Mouse (Mus musculus) limb, embryonic 13.5 days (tissue): ENCODE data around the gene Dnajc7. TPM values are rescaled to one million over a fixed set of nuclear protein-coding genes. Genes with fewer than 3 reads are reported as not detected.
"Not testable (repeated sequence)": the region's sequence is repeated elsewhere in the genome, so short reads cannot be mapped to it uniquely, and the experiment has no call there.

Experiments used
- ATAC-seq: fragments of 200-750 bp; cut with Nextera tagmentation; 2 replicates; pipeline ENCODE4 v1.8.0; 2017; ENCODE audit warnings: low read depth, moderate number of reproducible peaks, moderate TSS enrichment; ENCODE audit not compliant: low FRiP score
- H3K27ac ChIP-seq: fragments of 300-500 bp; sonication (generic); 2 replicates; pipeline ENCODE4 v1.5.1; 2015; ENCODE audit warnings: inconsistent platforms, mild to moderate bottlenecking, moderate library complexity
- H3K27me3 ChIP-seq: fragments of 300-500 bp; sonication (generic); 2 replicates; pipeline ENCODE4 v1.6.1; 2015; ENCODE audit warnings: mild to moderate bottlenecking, inconsistent platforms
- H3K36me3 ChIP-seq: fragments of 300-500 bp; sonication (generic); 2 replicates; pipeline ENCODE4 v1.6.1; 2015; ENCODE audit warnings: inconsistent platforms, mild to moderate bottlenecking, moderate library complexity
- H3K4me1 ChIP-seq: fragments of 300-500 bp; sonication (generic); 2 replicates; pipeline ENCODE4 v1.6.1; 2015; ENCODE audit warnings: inconsistent platforms
- H3K4me2 ChIP-seq: fragments of 300-500 bp; sonication (generic); replicated peaks from 2 replicates; pipeline ENCODE4 v1.6.1; 2015; ENCODE audit warnings: inconsistent platforms, mild to moderate bottlenecking, moderate library complexity
- H3K4me3 ChIP-seq: fragments of 300-500 bp; sonication (generic); 2 replicates; pipeline ENCODE4 v1.5.1; 2015; ENCODE audit warnings: moderate library complexity, mild to moderate bottlenecking, inconsistent platforms
- H3K9ac ChIP-seq: fragments of 300-500 bp; sonication (generic); 2 replicates; pipeline ENCODE4 v1.6.1; 2015; ENCODE audit warnings: mild to moderate bottlenecking, inconsistent platforms
- H3K9me3 ChIP-seq: fragments of 300-500 bp; sonication (generic); 2 replicates; pipeline ENCODE4 v1.6.1; 2016; ENCODE audit warnings: inconsistent platforms
- WGBS: fragments of 180-500 bp; shearing (Covaris S2); methylation state at CpG from one replicate; pipeline ENCODE4 v1.1.7; 2015; 5-methylcytosine and 5-hydroxymethylcytosine counted together
- polyA plus RNA-seq: library from polyadenylated mRNA; unstranded; fragments of >200 nt; fragmentation: Nextera tagmentation; extraction: Ambion mirVana; gene quantifications from 2 replicates; pipeline ENCODE4 v1.2.1, GENCODE M21; 2015

Gene Dnajc7
- 280 and 283 TPM in 2 replicates for polyA plus RNA-seq

GRCm38 (mm10) chr11:100619982-100620381 is at the start of gene Dnajc7:
Dnajc7 (minus strand) TSS chr11:100620168.
- H3K36me3 ChIP-seq: peaks cover 12% of the 10 kb centered on the region

DNA sequence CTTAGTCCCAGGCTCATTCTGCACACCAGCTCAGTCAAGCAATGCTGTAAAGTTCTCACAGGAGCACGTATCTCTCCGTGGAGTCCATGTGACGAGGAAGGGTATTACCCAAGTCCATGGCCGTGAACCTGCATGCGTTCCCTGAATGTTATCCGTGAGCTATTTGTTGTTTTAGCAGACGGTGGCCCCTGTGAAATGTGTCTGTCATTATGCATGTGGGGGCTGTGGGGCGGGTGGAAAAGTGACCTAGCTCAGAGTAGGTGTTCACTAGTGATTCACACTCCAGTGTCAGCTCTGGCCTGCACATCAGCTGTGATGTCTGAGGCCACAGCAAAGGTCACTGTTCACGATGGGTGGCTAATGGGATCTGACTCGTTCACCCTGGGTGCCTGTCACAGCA is 39.8 kb upstream of the Dnajc7 start:
- 60% methylated on average over 10 of the region's 10 CpGs for WGBS
- ATAC-seq: no peak
- H3K27me3 ChIP-seq: no peaks in the 10 kb centered on the region
- no peaks in the 10 kb centered on the region for H3K9me3 ChIP-seq
- H3K36me3 ChIP-seq: no peaks in the 10 kb centered on the region
- no peak overlapping the region for H3K4me3 ChIP-seq
- H3K4me2 ChIP-seq: no peak overlapping the region
- H3K4me1 ChIP-seq: peaks cover 6% of the 10 kb centered on the region
- H3K27ac ChIP-seq: no peak overlapping the region
- H3K9ac ChIP-seq: no peak overlapping the region

More at GRCm38 (mm10) chr11:100619982-100620381, at the start of gene Dnajc7:
- Histone ChIP-seq H3K9me3 (no peaks in the 10 kb centered on the region), H3K9ac (peak within 1 kb of the TSS; percentile 92), H3K4me1 (peaks cover 32% of the 10 kb centered on the region), H3K27me3 (no peaks in the 10 kb centered on the region), H3K4me3 (peak within 1 kb of the TSS; percentile 95), H3K4me2 (peak within 1 kb of the TSS; percentile 86), H3K27ac (peak within 1 kb of the TSS; percentile 95)
- no peak for ATAC-seq
- whole genome bisulfite sequencing: 3% methylated on average over 11 of the region's 11 CpGs

- no peak overlapping the region for H3K27ac ChIP-seq
- H3K4me1 ChIP-seq: peaks cover 7% of the 10 kb centered on the region
- WGBS: 11% methylated on average over 6 of the region's 6 CpGs
- no peak overlapping the region for H3K4me3 ChIP-seq
- 0 out of 2 replicates have a peak, but pooled peaks have one; percentile 15 for ATAC-seq
- no peak overlapping the region for H3K4me2 ChIP-seq
- no peaks in the 10 kb centered on the region for H3K9me3 ChIP-seq
- H3K27me3 ChIP-seq: peaks cover 8% of the 10 kb centered on the region
- H3K36me3 ChIP-seq: no peaks in the 10 kb centered on the region
- 0 out of 2 replicates have a peak overlapping the region, but pooled peaks have one; percentile 8 for H3K9ac ChIP-seq
These were observed 36.5 kb upstream of the Dnajc7 start for GRCm38 (mm10) chr11:100656458-100656857.

DNA sequence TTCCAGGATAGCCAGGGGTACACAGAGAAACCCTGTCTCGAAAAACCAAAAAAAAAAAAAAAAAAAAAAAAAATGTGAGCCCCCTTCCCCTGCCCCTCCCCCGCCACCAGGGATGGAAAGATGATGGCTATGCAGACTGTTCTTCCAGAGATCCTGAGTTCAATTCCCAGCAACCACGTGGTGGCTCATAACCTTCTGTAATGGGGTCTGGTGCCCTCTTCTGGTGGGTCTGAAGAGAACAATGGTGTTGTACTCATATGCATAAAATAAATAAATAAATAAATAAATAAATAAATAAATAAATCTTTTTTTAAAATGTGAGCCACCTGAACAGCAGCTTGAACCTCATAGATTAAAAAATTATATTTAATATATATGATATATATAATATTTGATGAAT is 35.6 kb upstream of the Dnajc7 start:
- 59% methylated on average over 3 of the region's 3 CpGs for WGBS
- H3K4me1 ChIP-seq: not testable (repeated sequence)

GRCm38 (mm10) chr11:100651748-100652147 is 31.8 kb upstream of the Dnajc7 start:
- H3K4me1 ChIP-seq: peaks cover 10% of the 10 kb centered on the region
- ATAC-seq: no peak
- 35% methylated on average over 3 of the region's 3 CpGs for WGBS
- no peak overlapping the region for H3K4me2 ChIP-seq
- no peak overlapping the region for H3K27ac ChIP-seq
- peaks cover 44% of the 10 kb centered on the region for H3K27me3 ChIP-seq
- no peaks in the 10 kb centered on the region for H3K36me3 ChIP-seq
- no peak overlapping the region; the same call in 1 of the 2 replicates for H3K9ac ChIP-seq
- H3K9me3 ChIP-seq: no peaks in the 10 kb centered on the region
- H3K4me3 ChIP-seq: no peak overlapping the region

More for the DNA sequence above, 35.6 kb upstream of the Dnajc7 start:
- not testable (repeated sequence) for H3K4me3 ChIP-seq, H3K9me3 ChIP-seq, H3K36me3 ChIP-seq, H3K9ac ChIP-seq, ATAC-seq, H3K27ac ChIP-seq, H3K4me2 ChIP-seq
- peaks cover 16% of the 10 kb centered on the region for H3K27me3 ChIP-seq

DNA sequence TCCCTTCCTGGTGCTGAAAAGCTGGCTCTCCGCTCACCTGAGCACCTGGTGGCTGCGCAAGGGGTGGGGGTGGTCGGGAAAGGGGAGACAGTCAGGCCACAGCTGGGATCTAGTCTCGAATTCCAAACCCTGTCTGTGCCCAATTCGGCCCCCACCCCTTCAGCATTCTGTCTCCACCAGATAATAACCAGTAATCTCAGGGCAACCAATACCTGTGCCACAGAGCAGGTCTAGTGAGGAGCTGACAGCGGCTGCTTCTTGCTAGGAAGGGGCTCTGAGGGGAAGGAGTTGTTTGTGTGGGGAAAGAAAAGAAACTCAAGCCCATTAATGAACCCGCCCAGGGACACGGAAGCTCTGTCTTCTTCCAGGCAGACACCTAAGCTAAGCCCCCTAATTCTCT is 31.2 kb upstream of the Dnajc7 start:
- Histone ChIP-seq H3K4me1 (peaks cover 4% of the 10 kb centered on the region), H3K9me3 (no peaks in the 10 kb centered on the region), H3K27me3 (peaks cover 44% of the 10 kb centered on the region), H3K27ac (no peak overlapping the region), H3K36me3 (no peaks in the 10 kb centered on the region), H3K4me3 (no peak overlapping the region), H3K4me2 (no peak overlapping the region), H3K9ac (no peak overlapping the region)
- no peak for ATAC-seq
- 17% methylated on average over 8 of the region's 8 CpGs for WGBS

- no peak overlapping the region for H3K27ac ChIP-seq
- H3K4me3 ChIP-seq: no peak overlapping the region
- H3K27me3 ChIP-seq: peaks cover 45% of the 10 kb centered on the region
- no peak overlapping the region for H3K4me2 ChIP-seq
- H3K4me1 ChIP-seq: peaks cover 15% of the 10 kb centered on the region
- no peaks in the 10 kb centered on the region for H3K9me3 ChIP-seq
- 85% methylated on average over 8 of the region's 8 CpGs for WGBS
- no peak for ATAC-seq
- H3K36me3 ChIP-seq: no peaks in the 10 kb centered on the region
- no peak overlapping the region for H3K9ac ChIP-seq
These were observed 28.4 kb upstream of the Dnajc7 start for GRCm38 (mm10) chr11:100648405-100648804.

DNA sequence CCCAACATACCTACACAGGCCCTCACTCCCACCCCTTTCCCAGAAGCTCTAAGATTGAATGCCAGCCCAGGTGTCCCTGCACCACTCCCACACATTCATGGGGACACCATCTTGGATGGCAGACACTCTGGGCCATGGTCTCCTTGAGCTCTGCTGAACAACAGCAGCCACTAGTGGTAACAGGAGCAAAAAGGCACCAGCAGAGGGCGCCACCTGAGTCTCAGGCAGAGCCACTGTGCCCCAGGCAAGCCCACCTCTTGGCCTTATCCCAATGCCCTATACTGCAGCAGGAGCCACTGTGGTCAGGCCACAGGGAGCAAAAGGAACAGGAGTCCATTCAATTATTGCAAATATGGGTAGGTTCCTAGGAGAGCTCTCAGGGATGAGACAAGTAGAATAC is 26.3 kb upstream of the Dnajc7 start:
- no peaks in the 10 kb centered on the region for H3K36me3 ChIP-seq
- H3K4me1 ChIP-seq: peaks cover 13% of the 10 kb centered on the region
- H3K27ac ChIP-seq: no peak overlapping the region
- no peak overlapping the region for H3K4me3 ChIP-seq
- 15% methylated on average over 1 of the region's 1 CpGs for WGBS
- no peaks in the 10 kb centered on the region for H3K9me3 ChIP-seq
- H3K9ac ChIP-seq: no peak overlapping the region
- ATAC-seq: no peak
- H3K27me3 ChIP-seq: peaks cover 42% of the 10 kb centered on the region
- no peak overlapping the region for H3K4me2 ChIP-seq

DNA sequence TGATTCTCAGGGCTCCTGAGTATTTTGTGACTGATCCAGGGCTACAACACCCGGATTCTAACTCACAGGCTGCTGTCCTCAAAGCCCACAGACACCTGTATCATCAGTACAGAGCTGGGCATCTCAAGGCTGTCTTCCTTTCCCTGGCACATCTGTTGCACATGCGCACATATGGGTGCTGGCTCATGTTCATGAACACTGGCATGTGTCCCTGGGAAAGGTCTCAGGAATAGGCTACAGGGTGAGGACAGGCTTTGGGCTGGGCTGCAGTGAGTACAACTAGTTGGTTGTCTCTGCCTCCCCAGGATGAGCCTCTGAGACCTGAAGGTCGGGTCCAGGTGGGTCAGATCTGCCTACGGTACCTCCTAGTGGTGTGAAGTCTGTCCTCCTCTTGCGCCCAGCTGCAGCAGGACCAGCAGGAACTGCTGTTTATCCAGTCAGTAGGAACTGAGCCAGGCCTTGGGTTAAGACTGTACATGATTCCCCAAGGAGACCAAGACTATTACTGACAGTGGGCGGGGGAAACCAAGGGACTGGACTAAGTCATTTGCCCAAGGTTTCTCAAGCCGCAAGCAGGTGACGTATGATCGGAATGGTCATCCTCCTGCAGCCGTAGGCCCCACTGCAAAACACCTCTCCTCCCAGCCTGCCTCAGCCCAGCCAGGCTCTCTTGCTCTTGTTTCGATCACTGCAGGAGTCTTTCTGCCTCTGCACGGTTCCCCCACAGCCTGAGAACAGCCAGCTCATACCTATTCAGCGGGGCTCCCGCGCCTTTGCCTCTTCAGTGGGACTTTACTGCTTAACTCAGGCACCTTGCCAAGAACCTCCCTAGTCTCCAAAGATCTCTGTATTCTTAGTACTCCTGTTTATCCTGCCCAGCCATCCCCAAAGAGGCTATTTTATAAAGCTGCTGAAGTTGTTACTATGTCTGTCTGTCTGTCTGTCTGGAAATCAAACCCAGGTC is 23.9 kb upstream of the Dnajc7 start:
- Histone ChIP-seq H3K4me1 (peaks cover 24% of the 10 kb centered on the region), H3K9ac (peak overlapping the region; percentile 43), H3K4me2 (no peak overlapping the region), H3K36me3 (no peaks in the 10 kb centered on the region), H3K9me3 (no peaks in the 10 kb centered on the region), H3K27me3 (peaks cover 44% of the 10 kb centered on the region), H3K27ac (peak overlapping the region; percentile 15; the same call in 1 of the 2 replicates), H3K4me3 (no peak overlapping the region)
- 59% methylated on average over 15 of the region's 15 CpGs for WGBS
- ATAC-seq: no peak; the same call in 1 of the 2 replicates

DNA sequence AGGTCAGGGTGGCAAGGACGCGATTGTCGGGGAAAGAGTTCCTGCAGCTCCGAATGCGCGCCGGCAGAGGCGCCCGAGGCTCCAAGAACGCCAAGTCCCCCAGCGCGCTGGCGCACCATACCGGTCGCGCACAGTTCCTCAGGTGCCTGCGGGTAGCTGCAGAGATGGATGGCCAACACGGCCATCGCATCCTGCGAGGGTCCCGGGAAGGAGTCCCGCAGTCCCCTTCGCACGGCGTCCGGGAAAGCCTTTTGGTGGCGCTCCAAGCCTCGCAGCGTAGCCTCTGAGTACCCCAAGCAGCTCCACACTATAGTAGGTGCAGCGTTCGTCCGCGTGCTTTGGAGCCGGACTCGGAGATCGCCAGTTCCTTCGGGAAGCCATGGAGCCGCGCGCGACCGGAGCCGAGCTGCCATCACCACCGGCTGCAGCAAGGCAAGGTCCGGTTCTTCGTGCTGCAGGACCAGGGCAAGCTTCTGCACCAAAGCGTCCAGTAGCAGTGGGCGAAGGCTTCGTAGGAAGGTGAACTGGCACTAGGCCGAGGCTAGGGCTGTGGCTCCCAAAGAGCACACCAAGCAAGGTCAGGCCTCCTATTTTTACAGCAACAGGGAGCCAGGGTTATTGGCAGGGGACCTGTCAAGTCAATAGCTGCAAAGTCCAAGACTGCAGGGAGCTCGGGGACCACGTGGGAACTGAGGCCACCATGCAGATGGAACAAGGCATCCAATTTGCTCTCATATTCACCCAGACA is 20.4 kb upstream of the Dnajc7 start:
- no peaks in the 10 kb centered on the region for H3K36me3 ChIP-seq
- no peaks in the 10 kb centered on the region for H3K9me3 ChIP-seq
- no peak for ATAC-seq
- 8% methylated on average over 52 of the region's 52 CpGs for WGBS
- peak overlapping the region; percentile 81 for H3K4me2 ChIP-seq
- H3K27ac ChIP-seq: no peak overlapping the region
- H3K4me1 ChIP-seq: peaks cover 24% of the 10 kb centered on the region
- peak overlapping the region; percentile 62 for H3K9ac ChIP-seq
- H3K27me3 ChIP-seq: peaks cover 43% of the 10 kb centered on the region
- peak overlapping the region; percentile 46 for H3K4me3 ChIP-seq

DNA sequence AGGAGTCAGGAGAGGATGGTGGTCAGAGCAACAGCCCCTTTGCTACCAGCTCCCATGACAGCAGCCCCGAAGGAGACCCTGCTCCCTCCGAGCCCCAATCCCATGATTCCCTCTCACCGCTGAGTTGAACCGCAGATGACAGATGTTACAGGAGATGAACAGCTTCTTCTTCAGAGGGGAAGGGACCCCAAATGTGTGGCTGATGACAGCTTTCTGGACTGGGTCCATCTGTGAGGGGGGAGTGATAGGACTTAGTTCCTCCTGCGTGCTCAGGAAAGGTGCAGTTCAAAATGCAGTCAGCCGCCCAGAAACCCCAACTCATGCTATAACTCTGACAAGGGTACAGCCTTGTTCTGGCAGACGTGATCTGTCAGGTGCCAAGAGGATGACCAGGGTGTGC is 14.6 kb upstream of the Dnajc7 start:
- 68% methylated on average over 7 of the region's 7 CpGs for WGBS
- Histone ChIP-seq H3K9ac (no peak overlapping the region), H3K4me1 (no peaks in the 10 kb centered on the region), H3K4me3 (no peak overlapping the region), H3K9me3 (no peaks in the 10 kb centered on the region), H3K27me3 (peaks cover 44% of the 10 kb centered on the region), H3K4me2 (no peak overlapping the region), H3K27ac (no peak overlapping the region), H3K36me3 (no peaks in the 10 kb centered on the region)
- ATAC-seq: no peak

DNA sequence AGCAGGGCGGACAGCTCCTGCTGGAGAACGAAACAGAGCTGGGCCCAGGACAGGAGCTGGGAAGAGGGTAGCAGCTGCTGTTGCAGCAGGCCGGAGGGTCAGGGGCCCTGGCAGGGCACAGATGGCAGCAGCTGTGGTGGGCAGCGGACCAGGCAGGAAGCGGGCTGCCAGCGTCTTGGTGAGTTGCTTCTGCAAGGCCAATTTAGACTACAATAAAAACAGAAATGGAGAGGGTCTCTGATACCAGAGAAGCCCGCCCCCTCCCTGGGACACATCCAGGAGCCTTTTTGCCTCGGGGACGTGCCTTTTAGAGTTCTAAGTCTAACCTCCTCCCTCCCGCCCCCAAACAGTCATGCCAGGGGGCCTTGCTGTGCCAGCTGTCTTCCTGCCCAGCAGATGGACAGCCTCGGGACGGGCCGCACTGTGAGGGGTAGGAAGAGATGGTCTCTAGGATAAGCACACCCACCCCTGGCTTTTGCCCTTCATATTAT is 8.9 kb upstream of the Dnajc7 start:
- Histone ChIP-seq H3K27ac (no peak overlapping the region), H3K9ac (no peak overlapping the region; the same call in 1 of the 2 replicates)
- WGBS: 51% methylated on average over 13 of the region's 13 CpGs

More for the DNA sequence above, 8.9 kb upstream of the Dnajc7 start:
- no peak overlapping the region for H3K4me3 ChIP-seq
- no peak overlapping the region for H3K4me2 ChIP-seq
- peaks cover 6% of the 10 kb centered on the region for H3K4me1 ChIP-seq
- no peaks in the 10 kb centered on the region for H3K9me3 ChIP-seq
- no peak for ATAC-seq
- 0 out of 2 replicates have a peak, but pooled peaks cover 15% of the 10 kb centered on the region for H3K27me3 ChIP-seq
- peaks cover 29% of the 10 kb centered on the region for H3K36me3 ChIP-seq
